Mouse (Mus musculus) heart, adult 8-10 months (tissue): ENCODE data around the gene Hdac5. TPM values are rescaled to one million over a fixed set of nuclear protein-coding genes. Genes with fewer than 3 reads are reported as not detected.
"Not testable (repeated sequence)": the region's sequence is repeated elsewhere in the genome, so short reads cannot be mapped to it uniquely, and the experiment has no call there.

Experiments used
- DNase-seq: peaks from one replicate; pipeline ENCODE4 v3.0.0; 2022; ENCODE audit warnings: low spot score
- microRNA-seq: library from miRNA; unstranded; fragments of <30 nt; microRNA quantifications from one replicate; pipeline ENCODE4 v1.2.0, GENCODE M21; 2022
- total RNA-seq, 4 experiments: library from RNA; stranded (reverse); gene quantifications; 2 replicates each; pipeline ENCODE4 v1.2.4; 2022

Gene Hdac5
- total RNA-seq, 4 experiments from 2014 or later, result 114 to 136 (median 121) TPM

DNA sequence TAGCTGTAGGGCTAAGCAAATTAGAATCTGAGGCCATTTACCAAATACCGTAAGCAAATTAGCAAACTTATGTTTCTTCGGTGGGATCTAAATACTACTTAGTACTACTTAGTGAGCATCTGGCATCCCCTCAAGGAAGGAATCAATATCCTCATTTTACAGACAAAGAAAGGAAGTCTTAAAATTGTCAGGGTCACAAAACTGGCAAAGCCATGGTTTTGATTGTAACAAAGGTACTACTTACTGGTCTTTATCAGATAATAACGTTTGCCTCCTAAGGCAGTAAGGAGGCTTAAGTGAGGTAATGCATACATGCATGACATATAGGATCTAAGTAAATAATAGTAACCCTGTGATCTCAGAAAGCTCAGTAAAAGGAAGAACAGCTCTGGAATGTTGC, 44.3 kb downstream of the Hdac5 start:
- DNase-seq, result no peak

DNA sequence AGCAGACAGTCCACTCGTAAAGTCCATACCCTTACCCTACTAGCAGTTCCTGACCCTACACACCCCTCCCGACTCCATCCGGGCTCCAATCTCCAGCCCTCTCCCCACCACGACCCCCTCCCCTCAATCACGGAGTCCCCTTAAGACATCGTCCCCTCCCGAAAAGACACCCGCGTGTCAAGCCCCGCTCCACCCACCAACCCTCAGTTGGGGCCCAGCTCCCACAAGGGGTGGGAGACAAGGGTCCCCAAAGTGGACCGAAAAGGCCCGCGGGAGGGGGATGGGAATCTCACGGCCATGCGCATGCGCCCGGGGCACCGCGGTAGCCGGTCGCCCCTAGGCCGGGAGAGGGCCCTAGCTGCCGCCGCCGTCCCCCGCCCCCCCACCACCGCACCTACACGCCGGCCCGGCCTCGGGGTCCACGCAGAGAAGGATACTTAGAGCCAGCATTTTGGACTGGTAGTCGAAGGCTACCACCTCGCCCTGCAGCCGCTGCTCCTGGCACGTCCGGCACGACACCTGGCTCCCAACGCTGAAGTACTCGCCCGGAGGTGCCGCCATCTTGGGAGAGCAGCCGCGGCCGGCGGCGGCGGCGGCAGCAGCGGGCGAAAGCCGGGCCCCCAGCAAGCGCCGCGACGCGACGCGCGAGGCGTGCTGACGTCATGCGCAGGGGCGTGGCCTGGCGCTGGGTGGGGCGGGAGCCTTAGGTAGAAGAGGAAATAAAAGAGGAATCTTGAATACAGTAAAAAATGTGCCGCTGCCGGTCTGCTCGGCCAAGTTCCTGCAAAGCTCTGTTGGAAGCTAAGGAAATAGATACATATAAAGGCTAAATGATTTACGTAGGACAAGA, 45.1 kb downstream of the Hdac5 start, which contains the start of gene Lsm12:
Gene Lsm12, minus strand, starts transcription at position 651 of the 850 bp plus-strand sequence.
- peak; percentile 92 for DNase-seq

DNA sequence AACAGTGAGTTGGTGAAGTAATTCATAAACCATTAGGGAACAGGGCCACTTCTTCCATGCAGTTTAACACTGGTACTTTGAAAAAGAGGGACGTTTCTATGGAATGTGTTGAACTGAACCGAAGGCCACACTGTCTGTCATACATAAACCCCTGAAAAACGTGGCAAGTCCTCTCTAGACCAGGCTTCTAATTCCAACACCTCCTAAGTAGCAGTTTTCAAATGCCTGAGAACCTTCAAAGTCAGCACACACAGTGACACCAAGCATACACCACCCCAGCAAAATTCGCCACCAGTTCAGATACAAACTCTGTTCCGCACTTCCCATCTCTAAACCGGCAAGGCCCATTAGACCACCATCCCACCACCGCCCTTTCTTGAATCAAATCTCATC, 45.7 kb downstream of the Hdac5 start:
- DNase-seq, result no peak

GRCm38 (mm10) chr11:102179836-102180235, 50.1 kb downstream of the Hdac5 start:
- DNase-seq, result no peak

DNA sequence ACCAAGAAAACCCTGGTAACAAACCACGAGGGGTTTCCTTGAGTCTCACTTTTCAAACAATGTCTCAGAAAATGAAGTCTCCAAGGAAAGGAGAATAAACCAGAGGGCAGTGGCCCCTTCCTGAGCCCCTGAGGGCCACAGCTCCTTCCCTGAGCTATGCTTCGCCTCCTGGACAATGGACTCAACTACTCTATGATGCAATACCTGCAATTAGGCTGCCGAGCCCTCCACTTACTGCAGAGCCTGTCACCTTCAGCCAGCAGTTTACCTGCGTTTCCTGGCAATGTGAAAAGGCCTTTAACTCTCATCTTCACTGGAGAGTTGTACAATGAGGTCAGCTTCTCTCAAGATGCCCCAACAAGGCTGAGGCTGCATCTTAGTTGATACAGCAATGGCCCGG, 61.3 kb downstream of the Hdac5 start:
- DNase-seq, result no peak

GRCm38 (mm10) chr11:102167539-102167938, 62.4 kb downstream of the Hdac5 start:
- no peak for DNase-seq

DNA sequence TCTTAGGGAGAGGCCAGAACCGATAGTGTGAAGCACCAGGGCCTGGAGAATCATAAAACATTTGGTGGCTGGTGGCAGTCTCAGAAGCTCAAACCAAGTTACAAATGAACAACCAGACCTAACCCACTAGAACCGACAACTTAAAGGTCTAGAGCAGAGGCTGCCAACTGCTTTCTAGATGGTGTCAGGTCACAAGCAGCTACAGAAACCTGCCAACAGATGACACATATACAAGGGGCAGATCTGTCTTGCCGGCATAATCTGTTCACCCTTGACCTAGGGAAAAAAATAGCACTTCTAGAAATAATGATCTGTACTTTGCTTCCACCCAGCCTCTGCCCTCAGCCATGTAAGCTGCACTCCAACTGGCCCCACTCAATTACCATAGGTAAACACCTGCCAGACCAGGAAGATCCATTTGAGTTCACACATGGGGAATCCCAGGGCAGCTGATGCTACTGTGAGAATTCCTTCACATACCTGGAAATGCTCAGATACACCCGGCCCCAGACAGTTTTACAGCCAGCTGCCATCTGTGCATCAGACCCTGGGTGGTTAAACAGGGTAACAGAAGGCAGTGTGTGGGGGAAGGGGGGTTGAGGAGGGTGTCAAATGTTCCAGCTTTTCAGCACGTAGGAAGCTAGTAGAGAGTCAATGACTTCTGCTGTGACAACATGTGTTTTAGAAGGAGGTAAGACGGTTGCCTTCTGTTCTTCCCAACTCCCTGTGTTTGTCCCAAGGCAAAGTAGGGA, 63.8 kb downstream of the Hdac5 start:
- no peak for DNase-seq

DNA sequence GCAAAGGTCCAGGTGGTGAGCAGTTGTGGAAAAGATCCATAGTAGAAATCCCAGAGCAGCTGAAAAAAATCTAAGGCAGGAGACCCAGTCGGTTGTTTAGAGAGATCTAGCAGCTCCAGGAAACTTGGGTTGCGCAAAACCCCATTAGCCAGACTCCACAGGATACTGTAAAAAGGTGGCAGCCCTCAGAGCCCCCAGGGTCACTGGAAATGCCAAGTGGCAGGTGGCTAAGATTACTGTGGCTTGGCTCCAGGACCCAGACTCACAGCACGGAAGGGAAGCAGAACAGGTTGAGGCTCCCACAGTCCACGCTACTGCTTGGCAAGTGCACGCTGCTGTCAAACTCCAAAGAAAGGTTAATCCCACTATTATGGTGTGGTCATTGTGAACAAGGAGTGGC, 70.2 kb downstream of the Hdac5 start:
- no peak for DNase-seq

GRCm38 (mm10) chr11:102158024-102158423, 71.9 kb downstream of the Hdac5 start:
- not testable (repeated sequence) for DNase-seq

DNA sequence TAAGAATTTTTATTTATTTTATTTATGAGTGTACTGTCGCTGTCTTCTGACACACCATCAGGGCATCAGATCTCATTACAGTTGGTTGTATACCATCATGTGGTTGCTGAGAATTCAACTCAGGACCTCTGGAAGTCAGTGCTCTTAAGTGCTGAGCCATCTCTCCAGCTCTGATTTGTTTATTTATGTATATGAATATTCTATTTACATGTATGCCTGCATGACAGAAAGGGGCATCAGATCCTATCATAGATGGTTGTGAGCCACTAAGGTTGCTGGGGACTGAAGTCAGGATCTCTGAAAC, 73.2 kb downstream of the Hdac5 start:
- no peak for DNase-seq

DNA sequence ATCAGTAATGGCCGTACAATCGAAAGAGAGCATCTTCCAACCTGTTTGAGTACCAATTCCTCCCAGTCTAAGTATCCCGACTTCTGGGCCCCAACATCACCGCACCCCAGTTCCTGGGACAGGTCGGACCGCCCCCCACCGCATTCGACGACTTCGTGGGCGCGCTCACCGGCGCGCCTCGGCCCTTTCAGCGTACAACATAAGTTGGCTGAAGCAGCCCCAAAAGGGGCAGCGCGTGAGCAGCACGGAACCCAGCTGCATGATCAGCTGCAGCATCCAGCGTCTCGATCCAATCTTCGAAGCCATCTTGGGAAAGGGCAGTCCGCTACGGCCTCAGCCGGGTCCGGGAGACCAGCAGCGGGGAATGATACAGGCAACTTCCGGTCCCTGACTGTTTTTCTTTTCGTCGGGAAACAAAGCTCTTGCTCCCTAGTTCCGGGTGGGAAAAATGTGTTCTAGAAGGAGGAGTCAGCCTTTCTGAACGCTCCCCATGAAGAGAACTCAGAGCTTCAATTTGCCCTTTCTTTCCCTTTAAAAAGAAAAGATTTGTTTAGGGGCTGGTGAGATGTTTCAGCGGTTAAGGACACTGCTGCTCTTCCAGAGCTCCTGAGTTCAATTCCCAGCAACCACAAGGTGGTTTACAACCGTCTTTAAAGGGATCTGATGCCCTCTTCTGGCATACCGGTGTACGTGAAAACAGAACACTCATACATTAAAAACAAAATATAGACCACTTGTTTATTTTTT, 73.8 kb downstream of the Hdac5 start, which contains the start of gene Tmem101:
Gene Tmem101, minus strand, starts transcription at position 366 of the 747 bp plus-strand sequence.
- DNase-seq, result peak; percentile 95

DNA sequence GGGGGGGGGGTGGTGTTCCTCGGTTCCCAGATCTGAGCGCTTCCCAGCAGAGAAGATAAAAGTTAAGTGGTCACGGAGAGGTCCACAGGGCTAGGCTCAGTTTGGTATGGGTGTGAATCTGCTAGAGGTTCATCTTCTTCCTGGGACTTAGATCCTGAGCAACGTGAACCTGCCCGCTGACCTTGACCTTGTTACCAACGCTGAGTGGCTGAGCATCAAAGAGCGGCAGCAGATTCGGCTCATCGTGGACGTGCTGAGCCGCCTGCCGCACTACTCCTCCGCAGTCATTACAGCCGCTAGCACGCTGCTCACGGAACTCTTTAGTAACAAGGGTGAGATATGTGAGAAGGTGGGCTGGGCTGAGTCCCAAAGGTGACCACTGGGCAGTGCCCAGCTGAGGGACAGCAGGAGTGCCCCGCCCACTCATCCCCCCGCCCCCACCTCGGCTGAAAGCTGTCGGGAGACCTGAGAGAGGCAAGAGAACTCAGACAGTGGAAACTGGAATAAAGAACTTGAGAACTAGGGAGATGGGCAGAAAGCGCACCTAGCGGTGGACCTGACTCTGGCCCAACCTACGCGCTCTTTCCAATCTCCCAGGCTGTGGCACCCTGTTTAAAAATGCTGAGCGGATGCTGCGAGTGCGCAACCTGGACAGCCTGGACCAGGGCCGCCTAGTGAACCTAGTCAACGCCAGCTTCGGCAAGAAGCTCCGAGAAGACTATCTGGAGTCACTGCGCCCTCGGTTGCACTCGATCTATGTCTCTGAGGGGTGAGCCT, 82.6 kb downstream of the Hdac5 start:
- DNase-seq, result no peak

- no peak for DNase-seq
Measured at GRCm38 (mm10) chr11:102146531-102146930, 83.4 kb downstream of the Hdac5 start.

GRCm38 (mm10) chr11:102146005-102146404, 84.0 kb downstream of the Hdac5 start:
- DNase-seq, result no peak

GRCm38 (mm10) chr11:102145471-102146001, 84.4 kb downstream of the Hdac5 start, which contains the start of gene Nags:
Gene Nags, plus strand, starts transcription at chr11:102145513.
- no peak for DNase-seq

DNA sequence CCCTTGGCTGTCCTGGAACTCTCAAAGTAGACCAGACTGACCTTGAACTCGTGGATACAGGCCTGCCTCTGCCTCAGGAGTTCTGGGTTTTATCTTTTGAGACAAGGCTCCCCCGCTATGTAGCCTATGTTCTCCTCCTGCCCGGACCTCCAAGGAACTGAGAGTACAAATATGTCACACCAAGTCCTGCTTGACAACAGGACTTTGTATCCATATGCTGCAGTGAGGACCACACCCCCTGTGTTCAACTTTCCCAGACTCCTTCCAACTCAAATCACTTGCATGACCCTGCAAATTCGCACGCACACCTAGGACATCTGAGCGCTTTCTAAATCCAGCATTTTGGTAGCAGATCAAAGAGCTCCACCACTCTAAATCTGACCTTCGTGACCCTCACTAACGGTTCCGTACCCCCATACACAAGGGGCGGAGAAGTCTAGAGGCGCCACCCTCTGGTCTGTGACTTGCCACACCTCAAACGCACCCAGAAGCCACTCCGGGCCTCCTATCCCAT, 85.0 kb downstream of the Hdac5 start:
- DNase-seq, result no peak

Small RNA genes within 50 kb of the gene (microRNA-seq; reads per million reads assigned to microRNA genes)
- 3.1 reads per million, percentile 3 among the genes with 10 or more reads in this experiment for gene Mir8101

Other genes with a start within 250 kb of the Hdac5 start
- gene Cfap97d1, start 245.9 kb downstream of the Hdac5 start, total RNA-seq, result not detected
- 100 to 1,000 TPM; 107 to 186 (median 147) TPM for gene Dusp3, start 243.2 kb downstream of the Hdac5 start, total RNA-seq
- 1 to 10 TPM in 3 of 4 experiments, under 1 TPM in 1; 0.92 to 2.6 (median 1.5) TPM for gene Mpp3, start 201.7 kb downstream of the Hdac5 start, total RNA-seq
- 10 to 100 TPM; 56.7 to 79.2 (median 64.0) TPM for gene Cd300lg, start 188.7 kb downstream of the Hdac5 start, total RNA-seq
- gene Mpp2, start 141.7 kb downstream of the Hdac5 start, total RNA-seq, result 1 to 10 TPM; 2.6 to 4.7 (median 4.3) TPM
- gene Ppy, start 128.8 kb downstream of the Hdac5 start, total RNA-seq, result not detected
- gene Pyy, start 122.3 kb downstream of the Hdac5 start, total RNA-seq, result not detected
- under 1 TPM; 0.14 to 0.30 (median 0.22) TPM for gene Nags, start 84.7 kb downstream of the Hdac5 start, total RNA-seq
- gene Tmem101, start 73.8 kb downstream of the Hdac5 start, total RNA-seq, result 10 to 100 TPM; 12.7 to 15.5 (median 14.9) TPM
- 10 to 100 TPM; 45.4 to 51.9 (median 48.8) TPM for gene Lsm12, start 44.9 kb downstream of the Hdac5 start, total RNA-seq
- 10 to 100 TPM; 52.2 to 60.3 (median 58.6) TPM for gene G6pc3, start 40.5 kb downstream of the Hdac5 start, total RNA-seq
- gene BC030867, start 18.7 kb upstream of the Hdac5 start, total RNA-seq, result under 1 TPM; 0.12 to 0.23 (median 0.18) TPM
- gene Asb16, start 38.6 kb upstream of the Hdac5 start, total RNA-seq, result 1 to 10 TPM; 1.3 to 1.6 (median 1.5) TPM
- 10 to 100 TPM; 27.0 to 28.1 (median 27.6) TPM for gene Tmub2, start 54.8 kb upstream of the Hdac5 start, total RNA-seq
- gene Atxn7l3, start 66.5 kb upstream of the Hdac5 start, total RNA-seq, result 10 to 100 TPM; 17.7 to 21.1 (median 20.1) TPM
- 10 to 100 TPM; 48.6 to 59.7 (median 52.1) TPM for gene Ubtf, start 89.6 kb upstream of the Hdac5 start, total RNA-seq
- 1 to 10 TPM in 2 of 4 experiments, under 1 TPM in 2; 0.19 to 4.5 (median 1.5) TPM for gene Slc4a1, start 136.0 kb upstream of the Hdac5 start, total RNA-seq
- under 1 TPM in 1 of 4 experiments, not detected in 3; 0.16 TPM for gene Rundc3a, start 163.2 kb upstream of the Hdac5 start, total RNA-seq
- gene Slc25a39, start 177.8 kb upstream of the Hdac5 start, total RNA-seq, result 100 to 1,000 TPM; 174 to 204 (median 197) TPM
- 10 to 100 TPM; 76.5 to 84.8 (median 79.6) TPM for gene Grn, start 200.1 kb upstream of the Hdac5 start, total RNA-seq
- 1 to 10 TPM; 2.5 to 5.4 (median 3.6) TPM for gene Fam171a2, start 217.5 kb upstream of the Hdac5 start, total RNA-seq
- 1 to 10 TPM; 3.4 to 7.2 (median 4.4) TPM for gene Itga2b, start 240.0 kb upstream of the Hdac5 start, total RNA-seq